In the genomic region with DNA sequence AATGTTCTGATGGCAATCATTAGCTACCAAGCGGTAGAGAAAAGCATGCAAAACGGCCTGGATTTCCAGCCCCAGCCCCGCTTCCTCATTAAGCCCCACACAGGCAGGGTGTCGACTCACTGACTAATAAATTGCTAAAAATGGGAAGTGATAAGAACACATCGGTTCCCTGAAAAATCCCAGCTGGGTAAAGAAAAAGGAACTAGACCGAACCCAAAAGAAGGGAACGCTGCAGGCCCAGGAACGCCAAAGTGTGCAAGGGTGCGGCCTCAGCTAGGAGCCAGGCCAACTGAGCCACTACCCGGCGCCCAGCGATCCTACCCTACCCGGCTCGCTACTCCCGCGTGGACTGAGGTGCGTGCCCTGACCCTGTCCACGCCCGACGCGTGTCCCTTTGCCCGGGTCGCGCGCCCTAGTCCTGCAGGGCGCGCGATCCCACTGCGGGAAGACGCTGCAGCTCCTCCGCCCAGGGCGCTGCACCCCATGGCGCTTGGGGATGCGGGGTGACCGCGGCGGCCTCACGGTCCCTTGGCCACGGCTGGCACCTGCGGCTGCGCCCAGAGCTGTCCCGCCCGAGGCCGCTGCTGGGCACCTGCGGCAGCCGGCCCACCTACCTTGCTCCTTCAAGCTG, we compare ENCODE assay signal across 8 mouse cellular contexts. TPM values are rescaled to one million over a fixed set of nuclear protein-coding genes. Genes with fewer than 3 reads are reported as not detected.
A peak's percentile ranks its signal among the peaks of the same experiment; 100 is the strongest.
DNase-seq lines count a peak whose midpoint lies in the region; ATAC-seq and TF ChIP-seq lines count a peak whose summit lies in the region.

No protein-coding gene starts in this region.

- no peaks in the 10 kb centered on the region for H3K4me1 ChIP-seq in kidney, adult 2 months (ENCODE audit: control insufficient read depth, insufficient read depth, low read length)
- no peaks in the 10 kb centered on the region for H3K4me1 ChIP-seq in lung, postnatal 0 days (ENCODE audit: insufficient read depth, low read depth, low read length)

- H3K4me2 ChIP-seq in lung, postnatal 0 days (replicated peaks; ENCODE audit: low read depth, low read length), result peak overlapping the region; percentile 70

- H3K4me3 ChIP-seq in kidney, adult 2 months (ENCODE audit: insufficient read depth, low read depth, low read length), result peak overlapping the region; percentile 91
- peak overlapping the region; percentile 53 for H3K4me3 ChIP-seq in lung, postnatal 0 days (ENCODE audit: low read depth, low read length)

- no peaks in the 10 kb centered on the region for H3K9me3 ChIP-seq in lung, postnatal 0 days (ENCODE audit: low read length)

- TF ChIP-seq POLR2A in kidney, adult 2 months (IDR thresholded peaks at IDR 0.05; ENCODE audit: low read depth, low read length), result no peak

- no peaks in the 10 kb centered on the region for H3K36me3 ChIP-seq in kidney, adult 2 months (ENCODE audit: control insufficient read depth, insufficient read depth, low read length)
- H3K36me3 ChIP-seq in lung, postnatal 0 days (ENCODE audit: insufficient read depth, low read length), result no peaks in the 10 kb centered on the region

- no peaks in the 10 kb centered on the region for H3K27me3 ChIP-seq in kidney, adult 2 months (replicated peaks; ENCODE audit: control insufficient read depth, insufficient read depth, low read length)
- peaks cover 3% of the 10 kb centered on the region; the same call in 1 of the 2 replicates for H3K27me3 ChIP-seq in lung, postnatal 0 days (replicated peaks; ENCODE audit: insufficient read depth, low read length)

- H3K9ac ChIP-seq in lung, postnatal 0 days (replicated peaks; ENCODE audit: low read depth), result peak overlapping the region; percentile 39

- peak; percentile 29 for DNase-seq in left cerebral cortex, adult 18-20 months (ENCODE audit: low spot score in 2 of 2)
- DNase-seq in left cerebral cortex, adult 9 months (ENCODE audit: low spot score in 2 of 2), result no peak
- DNase-seq in adrenal gland, postnatal 25 days, result peak; percentile 36
- peak; percentile 31 for DNase-seq in kidney, adult 2 months
- DNase-seq in lung, postnatal 0 days (ENCODE audit: low spot score), result peak; percentile 44
- peak; percentile 38 for DNase-seq in right cerebral cortex, postnatal 4 days
- DNase-seq in spleen, adult 18-20 months, result no peak

- TF ChIP-seq CTCF in kidney, adult 2 months (conservative IDR thresholded peaks at IDR 0.05; ENCODE audit: insufficient read depth, insufficient read length, low read depth, low read length), result no peak
- TF ChIP-seq CTCF in lung, postnatal 0 days (IDR thresholded peaks at IDR 0.05), result no peak

- no peak for TF ChIP-seq EP300 in lung, postnatal 0 days (IDR thresholded peaks at IDR 0.05)

- no peak overlapping the region for H3K27ac ChIP-seq in kidney, adult 2 months (ENCODE audit: insufficient read depth, low read depth, low read length)
- H3K27ac ChIP-seq in lung, postnatal 0 days (ENCODE audit: low read length), result peak overlapping the region; percentile 59

- peak; percentile 72 for ATAC-seq in granulocyte monocyte progenitor cell, adult 5-6 weeks (replicated peaks; ENCODE audit: poor library complexity, severe bottlenecking)
- peak; percentile 66 for ATAC-seq in lung, postnatal 0 days

- 4% methylated on average over 46 of the region's 46 CpGs for WGBS in kidney, adult 2 months
- WGBS in lung, postnatal 0 days, result 4% methylated on average over 45 of the region's 46 CpGs

RNA-seq across cellular contexts. Expression of a gene that starts 0.9 kb away (rescaled TPM):
- 10 to 100 TPM; 18.7 to 19.7 TPM for total RNA-seq in left cerebral cortex, adult 18-20 months (2021)
- 15.9 and 19.1 TPM in 2 replicates for total RNA-seq in adrenal gland, postnatal 25 days (2021)
- 1.2 TPM in 1 of 2 replicates, not detected in the other for total RNA-seq in granulocyte monocyte progenitor cell, adult 5-6 weeks (2014; fragmentation: Nextera tagmentation)
- total RNA-seq in granulocyte monocyte progenitor cell, adult 5-6 weeks (2017), result 0.05 and 0.22 TPM in 2 replicates
- polyA plus RNA-seq in kidney, adult 2 months (2012; rRNA removed), result 2.5 and 3.7 TPM in 2 replicates
- 8.8 and 9.0 TPM in 2 replicates for polyA plus RNA-seq in lung, postnatal 0 days (2015; fragmentation: Nextera tagmentation; extraction: Ambion mirVana)

Comparison
In these comparisons a context has a peak if more than half of its experiments do, and no peak if none do; other contexts are left out.
1. DNase-seq: peak in left cerebral cortex, adult 18-20 months (2 of 2), adrenal gland, postnatal 25 days (single experiment), kidney, adult 2 months (single experiment), lung, postnatal 0 days (single experiment) and right cerebral cortex, postnatal 4 days (single experiment); none in left cerebral cortex, adult 9 months (0 of 2) and spleen, adult 18-20 months (0 of 2).